Mouse (Mus musculus) embryonic fibroblast, embryonic 13.5 days (primary cell): ENCODE results near the gene Gmnn.

Source experiments
- CTCF ChIP-seq: IDR thresholded peaks from 2 replicates; pipeline ENCODE4 v1.5.1; 2011; ENCODE audit warnings: mild to moderate bottlenecking, control low read depth, low read length, moderate library complexity, borderline replicate concordance; ENCODE audit not compliant: insufficient read depth
- POLR2A ChIP-seq: IDR thresholded peaks from 2 replicates; pipeline ENCODE4 v1.6.1; 2011; ENCODE audit warnings: low read depth, mild to moderate bottlenecking, control low read depth, low read length, moderate library complexity

DNA sequence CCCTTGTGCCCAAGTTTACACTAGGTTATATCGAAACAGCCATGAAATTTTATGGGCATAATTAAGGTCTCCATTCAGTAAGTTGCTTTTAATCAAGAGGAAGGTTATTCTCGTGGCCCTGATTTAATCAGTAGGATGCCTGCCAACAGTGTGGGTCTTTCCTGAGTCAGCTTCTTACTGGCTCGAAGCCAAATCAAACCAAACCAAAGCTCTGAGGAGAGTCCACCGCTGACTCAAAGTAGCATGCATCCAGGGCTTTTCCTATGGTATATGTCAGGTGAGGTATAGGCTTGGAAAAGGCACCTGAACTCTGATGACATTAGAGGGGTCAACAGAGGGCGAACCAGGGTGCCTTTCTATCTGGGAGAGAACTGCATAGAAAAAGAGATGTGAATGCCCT lies 20.2 kb upstream of the Gmnn start:
- TF ChIP-seq POLR2A (no peak), CTCF (no peak)
